Mouse (Mus musculus) heart, embryonic 11.5 days (tissue): Measurements from ENCODE around the gene Psmb7. TPM values are rescaled to one million over a fixed set of nuclear protein-coding genes. Genes with fewer than 3 reads are reported as not detected.

Experiments
- ATAC-seq: fragments of 200-750 bp; cut with Nextera tagmentation; replicated peaks from 2 replicates; pipeline ENCODE4 v1.8.0; 2017; ENCODE audit warnings: moderate library complexity; ENCODE audit not compliant: insufficient number of reproducible peaks, low FRiP score, low TSS enrichment
- H3K27ac ChIP-seq: fragments of 300-500 bp; sonication (generic); 2 replicates; pipeline ENCODE4 v1.5.1; 2014; ENCODE audit warnings: mild to moderate bottlenecking, low read depth, low read length
- H3K27me3 ChIP-seq: fragments of 300-500 bp; sonication (generic); 2 replicates; pipeline ENCODE4 v1.6.1; 2014; ENCODE audit warnings: mild to moderate bottlenecking, low read length, mixed read lengths; ENCODE audit not compliant: control insufficient read depth, insufficient read depth
- H3K36me3 ChIP-seq: fragments of 300-500 bp; sonication (generic); 2 replicates; pipeline ENCODE4 v1.6.1; 2014; ENCODE audit warnings: mild to moderate bottlenecking, low read length, moderate library complexity, mixed read lengths; ENCODE audit not compliant: control insufficient read depth, insufficient read depth
- H3K4me1 ChIP-seq: fragments of 300-500 bp; sonication (generic); 2 replicates; pipeline ENCODE4 v1.6.1; 2014; ENCODE audit warnings: low read length; ENCODE audit not compliant: control insufficient read depth, insufficient read depth
- H3K4me2 ChIP-seq: fragments of 300-500 bp; sonication (generic); 2 replicates; pipeline ENCODE4 v1.6.1; 2014; ENCODE audit warnings: mild to moderate bottlenecking, moderate library complexity
- H3K4me3 ChIP-seq: fragments of 300-500 bp; sonication (generic); 2 replicates; pipeline ENCODE4 v1.5.1; 2014; ENCODE audit warnings: low read depth, low read length
- H3K9ac ChIP-seq: fragments of 300-500 bp; sonication (generic); 2 replicates; pipeline ENCODE4 v1.6.1; 2014; ENCODE audit warnings: mild to moderate bottlenecking, low read depth, low read length, moderate library complexity
- H3K9me3 ChIP-seq: fragments of 300-500 bp; sonication (generic); replicated peaks from 2 replicates; pipeline ENCODE4 v1.6.1; 2016; ENCODE audit warnings: low read length; ENCODE audit not compliant: control insufficient read depth
- WGBS: fragments of 180-500 bp; shearing (Covaris S2); extraction: QIAGEN DNeasy Blood & Tissue Kit; methylation state at CpG from one replicate; pipeline ENCODE4 v1.1.7; 2014; ENCODE audit not compliant: insufficient replicate concordance; 5-methylcytosine and 5-hydroxymethylcytosine counted together
- polyA plus RNA-seq: library from polyadenylated mRNA; unstranded; fragments of >200 nt; fragmentation: Nextera tagmentation; extraction: Ambion mirVana; gene quantifications from 2 replicates; pipeline ENCODE4 v1.2.1, GENCODE M21; 2014

Gene Psmb7
- polyA plus RNA-seq, 1 experiment from 2014 or later, result 254 TPM

DNA sequence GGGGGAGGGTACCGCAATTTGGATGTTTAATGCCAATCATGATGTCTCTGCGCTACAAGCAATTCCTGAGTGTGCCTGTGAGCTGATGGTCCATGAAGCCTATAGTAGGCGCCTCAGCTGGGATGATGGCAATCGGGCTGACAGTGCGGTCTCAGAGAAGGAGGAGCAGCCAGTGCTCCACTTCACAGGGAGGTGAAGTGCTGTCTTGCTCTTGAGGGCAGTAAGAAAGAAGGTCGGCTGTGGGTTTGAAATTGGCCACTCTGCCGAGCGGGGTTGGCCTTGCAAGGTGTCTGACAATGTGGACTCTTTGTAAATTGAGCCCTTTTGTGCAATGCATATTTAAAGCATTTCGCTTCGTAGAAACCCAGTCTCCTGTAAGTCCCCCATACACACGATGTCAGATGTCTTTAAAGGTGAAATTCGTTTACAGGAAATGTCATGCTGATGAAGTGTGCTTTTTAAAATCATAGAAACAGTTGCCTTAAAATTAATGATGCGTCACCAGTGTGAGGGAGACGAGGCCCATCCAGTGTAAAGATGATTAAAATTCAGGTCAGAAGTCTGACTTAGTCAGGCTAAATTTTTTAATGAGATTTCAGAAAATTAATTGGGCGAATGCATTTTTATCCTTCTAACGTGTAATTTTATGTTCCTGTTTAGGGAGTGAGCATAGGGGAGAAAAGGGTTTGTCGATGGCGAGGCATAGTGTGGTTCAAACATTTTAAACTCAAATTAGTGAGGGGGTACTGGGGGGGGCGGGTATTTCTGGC, 89.5 kb downstream of the Psmb7 start:
- no peak overlapping the region for H3K4me2 ChIP-seq
- H3K4me1 ChIP-seq, result peaks cover 2% of the 10 kb centered on the region; the same call in 1 of the 2 replicates
- no peak overlapping the region for H3K27ac ChIP-seq
- WGBS, result 77% methylated on average over 19 of the region's 19 CpGs
- ATAC-seq, result no peak
- no peaks in the 10 kb centered on the region for H3K27me3 ChIP-seq
- no peak overlapping the region for H3K9ac ChIP-seq
- H3K4me3 ChIP-seq, result no peak overlapping the region
- H3K36me3 ChIP-seq, result peaks cover 2% of the 10 kb centered on the region; the same call in 1 of the 2 replicates
- H3K9me3 ChIP-seq, result no peaks in the 10 kb centered on the region

DNA sequence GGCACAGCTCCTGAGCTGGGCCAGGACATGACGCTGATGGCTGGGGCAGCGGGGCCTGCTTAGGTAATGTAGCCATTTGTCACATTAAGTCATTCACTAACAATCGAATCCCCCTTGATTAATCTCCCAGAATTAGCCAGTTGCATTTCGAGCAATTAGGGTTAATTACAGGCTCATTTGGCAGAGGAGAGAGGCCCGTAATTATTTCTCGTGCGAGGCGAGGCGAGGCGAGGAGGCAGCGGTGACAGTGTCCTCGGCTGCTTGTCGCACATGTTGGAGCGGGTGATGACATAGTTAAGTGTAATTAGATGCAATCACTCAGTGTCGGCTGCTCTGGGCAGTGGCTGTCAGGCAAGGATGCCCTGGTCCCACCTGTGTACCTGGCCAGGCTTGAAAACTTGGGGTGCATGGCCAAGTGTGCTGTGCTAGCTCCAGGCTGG, 91.9 kb downstream of the Psmb7 start:
- H3K4me2 ChIP-seq, result no peak overlapping the region
- no peak overlapping the region for H3K9ac ChIP-seq
- no peaks in the 10 kb centered on the region for H3K27me3 ChIP-seq
- H3K36me3 ChIP-seq, result peaks cover 2% of the 10 kb centered on the region; the same call in 1 of the 2 replicates
- H3K4me3 ChIP-seq, result no peak overlapping the region
- no peak overlapping the region for H3K27ac ChIP-seq
- 84% methylated on average over 15 of the region's 15 CpGs for WGBS
- no peaks in the 10 kb centered on the region for H3K9me3 ChIP-seq
- no peak for ATAC-seq
- H3K4me1 ChIP-seq, result peaks cover 11% of the 10 kb centered on the region; the same call in 1 of the 2 replicates

DNA sequence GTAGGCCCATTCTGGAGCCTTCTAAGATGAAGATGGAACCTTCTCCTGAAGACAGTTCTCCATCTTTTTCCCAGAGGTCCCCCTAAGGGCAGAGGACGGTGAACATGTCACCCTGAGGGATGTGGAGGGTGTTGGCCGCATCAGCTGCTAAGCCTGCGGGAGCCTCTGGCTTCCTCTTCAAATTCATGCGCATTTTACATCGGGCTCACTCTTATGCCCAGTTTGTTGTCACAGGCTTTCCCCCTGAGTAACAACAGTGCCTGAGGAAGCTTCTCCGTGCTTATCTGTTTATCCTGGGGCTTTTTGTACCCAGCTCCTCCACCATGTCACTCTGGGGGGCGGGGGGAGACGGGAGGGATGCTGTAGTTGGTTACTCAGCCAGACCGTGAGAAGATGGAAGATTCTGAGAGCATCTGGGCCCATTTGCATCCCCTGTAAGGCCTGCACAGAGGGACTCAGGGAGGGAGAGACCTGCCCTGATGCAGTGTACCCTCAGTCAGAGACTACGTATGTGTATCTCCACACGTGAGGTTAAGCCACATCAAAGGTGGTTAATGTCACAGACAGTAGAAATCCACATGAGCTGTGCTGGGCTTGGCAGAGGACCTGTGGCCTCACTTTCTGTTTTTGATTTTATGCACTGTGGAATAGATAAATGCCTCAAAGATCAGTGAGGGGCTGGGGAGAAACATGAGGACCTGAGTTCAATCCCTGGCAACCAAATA, 95.9 kb downstream of the Psmb7 start:
- H3K27ac ChIP-seq, result no peak overlapping the region
- no peak for ATAC-seq

DNA sequence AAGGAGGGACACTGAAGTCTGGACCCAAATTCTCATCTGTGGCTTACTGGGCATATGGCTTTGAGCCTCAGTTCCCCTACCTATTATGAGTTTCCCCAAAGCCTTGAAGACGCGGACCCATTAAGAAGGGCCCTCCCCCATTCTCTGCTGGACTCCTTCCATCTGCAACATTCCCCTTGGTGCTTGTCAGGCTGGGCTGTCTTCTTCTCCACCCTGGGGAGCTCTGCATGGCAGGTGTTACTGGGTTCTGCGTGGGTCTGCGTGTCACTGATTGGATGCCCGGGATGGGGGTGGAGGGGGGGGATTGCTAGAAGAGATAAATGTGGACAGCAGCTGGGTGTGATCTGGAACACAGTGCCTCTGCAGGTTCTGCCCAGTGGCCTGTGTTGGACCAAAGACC, 97.1 kb downstream of the Psmb7 start:
- no peak for ATAC-seq
- Histone ChIP-seq H3K36me3 (peaks cover 2% of the 10 kb centered on the region; the same call in 1 of the 2 replicates), H3K4me2 (no peak overlapping the region), H3K9ac (no peak overlapping the region), H3K27me3 (no peaks in the 10 kb centered on the region), H3K9me3 (no peaks in the 10 kb centered on the region), H3K4me3 (no peak overlapping the region), H3K27ac (no peak overlapping the region), H3K4me1 (peaks cover 34% of the 10 kb centered on the region)
- 64% methylated on average over 5 of the region's 5 CpGs for WGBS

More for the DNA sequence above, 95.9 kb downstream of the Psmb7 start:
- no peak overlapping the region for H3K4me3 ChIP-seq
- H3K9me3 ChIP-seq, result no peaks in the 10 kb centered on the region
- H3K4me2 ChIP-seq, result no peak overlapping the region
- no peak overlapping the region for H3K9ac ChIP-seq
- H3K27me3 ChIP-seq, result no peaks in the 10 kb centered on the region
- H3K36me3 ChIP-seq, result peaks cover 2% of the 10 kb centered on the region; the same call in 1 of the 2 replicates
- WGBS, result 69% methylated on average over 11 of the region's 11 CpGs
- H3K4me1 ChIP-seq, result peaks cover 31% of the 10 kb centered on the region

DNA sequence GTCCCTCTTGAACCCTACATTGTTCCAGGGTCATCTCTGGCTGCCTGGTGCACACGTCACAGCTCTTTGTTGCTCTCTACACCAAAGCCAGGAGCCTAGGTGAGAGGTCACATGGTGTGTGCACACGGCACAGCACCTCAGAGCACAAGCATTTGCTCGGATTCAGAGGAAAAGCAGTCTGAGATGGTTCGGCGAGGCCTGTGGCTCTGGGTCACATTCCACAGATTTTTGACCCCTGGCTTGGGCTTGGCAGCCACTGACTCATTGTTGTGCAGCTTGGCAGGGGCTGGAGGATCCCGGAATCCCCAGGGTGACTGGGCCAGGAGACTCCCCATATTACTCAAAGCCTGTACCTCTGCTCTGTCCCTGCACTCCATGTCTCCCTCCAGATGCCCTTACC, 97.7 kb downstream of the Psmb7 start:
- peaks cover 39% of the 10 kb centered on the region for H3K4me1 ChIP-seq
- 18% methylated on average over 6 of the region's 6 CpGs for WGBS

GRCm38 (mm10) chr2:38545706-38546105, 98.2 kb downstream of the Psmb7 start:
- Histone ChIP-seq H3K36me3 (no peaks in the 10 kb centered on the region), H3K9me3 (no peaks in the 10 kb centered on the region), H3K4me3 (no peak overlapping the region), H3K9ac (no peak overlapping the region), H3K4me2 (no peak overlapping the region), H3K27me3 (no peaks in the 10 kb centered on the region), H3K4me1 (peaks cover 44% of the 10 kb centered on the region), H3K27ac (peak overlapping the region; percentile 12; the same call in 1 of the 2 replicates)
- no peak for ATAC-seq

More for the DNA sequence above, 97.7 kb downstream of the Psmb7 start:
- no peak overlapping the region for H3K9ac ChIP-seq
- no peaks in the 10 kb centered on the region for H3K27me3 ChIP-seq
- ATAC-seq, result no peak
- no peak overlapping the region for H3K4me3 ChIP-seq
- H3K4me2 ChIP-seq, result no peak overlapping the region
- peaks cover under 1% of the 10 kb centered on the region; the same call in 1 of the 2 replicates for H3K36me3 ChIP-seq
- H3K9me3 ChIP-seq, result no peaks in the 10 kb centered on the region
- peak overlapping the region; percentile 12; the same call in 1 of the 2 replicates for H3K27ac ChIP-seq

DNA sequence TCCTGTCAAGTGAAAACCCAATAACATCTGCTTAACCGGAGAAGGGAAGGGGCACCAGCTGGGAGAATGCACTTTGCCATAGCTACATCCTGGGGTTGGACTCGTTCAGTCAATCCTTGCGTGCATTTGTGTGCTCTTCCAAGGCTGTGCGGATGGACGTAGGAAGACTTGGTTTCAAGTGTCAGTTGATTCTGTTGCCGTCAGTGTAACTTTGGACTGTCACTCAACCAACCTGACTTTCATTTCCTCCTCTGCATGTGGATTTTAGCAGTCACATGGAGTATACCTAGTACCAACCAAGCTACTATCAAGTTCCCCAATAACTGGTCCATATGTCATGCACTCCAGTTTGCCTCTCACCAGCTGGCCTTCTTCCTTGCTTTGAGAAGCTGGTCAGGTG, 98.9 kb downstream of the Psmb7 start:
- no peak overlapping the region for H3K4me3 ChIP-seq
- H3K27ac ChIP-seq, result no peak overlapping the region
- no peaks in the 10 kb centered on the region for H3K36me3 ChIP-seq
- no peak for ATAC-seq
- no peak overlapping the region for H3K9ac ChIP-seq
- peaks cover 51% of the 10 kb centered on the region for H3K4me1 ChIP-seq
- H3K4me2 ChIP-seq, result no peak overlapping the region
- no peaks in the 10 kb centered on the region for H3K9me3 ChIP-seq
- WGBS, result 82% methylated on average over 6 of the region's 6 CpGs
- H3K27me3 ChIP-seq, result no peaks in the 10 kb centered on the region

GRCm38 (mm10) chr2:38544341-38544740, 99.5 kb downstream of the Psmb7 start:
- no peak for ATAC-seq
- H3K4me1 ChIP-seq, result peaks cover 51% of the 10 kb centered on the region

More at GRCm38 (mm10) chr2:38544341-38544740, 99.5 kb downstream of the Psmb7 start:
- H3K27ac ChIP-seq, result no peak overlapping the region
- H3K9ac ChIP-seq, result no peak overlapping the region
- H3K4me3 ChIP-seq, result no peak overlapping the region
- H3K4me2 ChIP-seq, result no peak overlapping the region
- H3K27me3 ChIP-seq, result no peaks in the 10 kb centered on the region
- no peaks in the 10 kb centered on the region for H3K9me3 ChIP-seq
- no peaks in the 10 kb centered on the region for H3K36me3 ChIP-seq
